Mouse (Mus musculus): ENCODE data around the gene Olfr1148.

Gene Olfr1148

GRCm38 (mm10) chr2:87830233-87830632, at the start of gene Olfr1148:
Gene Olfr1148, plus strand, starts transcription at chr2:87830533.
- 93% methylated on average over 1 of the region's 1 CpGs for WGBS

GRCm38 (mm10) chr2:87800292-87800691, 30.0 kb upstream of the Olfr1148 start, which contains the start of gene Olfr1143:
Gene Olfr1143, plus strand, starts transcription at chr2:87800592.

GRCm38 (mm10) chr2:87809522-87809921, 20.8 kb upstream of the Olfr1148 start, which contains the start of gene Olfr1145:
Gene Olfr1145, plus strand, starts transcription at chr2:87809822.
- WGBS = 66% methylated on average over 1 of the region's 1 CpGs

- WGBS = 80% methylated on average over 1 of the region's 1 CpGs
Measured at GRCm38 (mm10) chr2:87843693-87844092, 13.4 kb downstream of the Olfr1148 start, which contains the start of gene Olfr1150-ps1. Gene Olfr1150-ps1, plus strand, starts transcription at chr2:87843993.

- 89% methylated on average over 1 of the region's 1 CpGs for WGBS
Measured at GRCm38 (mm10) chr2:87855562-87855961, 25.2 kb downstream of the Olfr1148 start, which contains the start of gene Olfr1151. Gene Olfr1151, plus strand, starts transcription at chr2:87855862.

GRCm38 (mm10) chr2:87866192-87866591, 35.9 kb downstream of the Olfr1148 start, which contains the start of gene Olfr1152:
Gene Olfr1152, plus strand, starts transcription at chr2:87866492.

All from cerebral cortex, adult 2 months (tissue).